Mouse (Mus musculus): ENCODE results near the gene Ptdss2. TPM values are rescaled to one million over a fixed set of nuclear protein-coding genes. Genes with fewer than 3 reads are reported as not detected.

Ptdss2 gene
- polyA plus RNA-seq (2012; rRNA removed) = 57.7 and 58.1 TPM in 2 replicates

GRCm38 (mm10) chr7:141122245-141122644 is at the start of gene Ptdss2:
Gene Ptdss2, plus strand, starts transcription at chr7:141122382.

GRCm38 (mm10) chr7:141077841-141078240 is 44.3 kb upstream of the Ptdss2 start, which contains the start of gene Pkp3:
Gene Pkp3, plus strand, starts transcription at chr7:141078218.

GRCm38 (mm10) chr7:141099911-141100691 is 22.1 kb upstream of the Ptdss2 start, which contains the start of gene Sigirr:
Gene Sigirr, minus strand, starts transcription at chr7:141100572.

GRCm38 (mm10) chr7:141117636-141118035 is 4.5 kb upstream of the Ptdss2 start, which contains the start of gene Ano9:
Gene Ano9, minus strand, starts transcription at chr7:141117806.

GRCm38 (mm10) chr7:141172116-141173006 is 50.2 kb downstream of the Ptdss2 start, which contains the start of gene Rnh1:
Gene Rnh1, minus strand, starts transcription at chr7:141172857.

GRCm38 (mm10) chr7:141193948-141194347 is 71.8 kb downstream of the Ptdss2 start, which contains the start of the genes Hras and Lrrc56:
Gene Hras, minus strand, starts transcription at chr7:141194005.
Gene Lrrc56, plus strand, starts transcription at chr7:141194157.

Other genes starting within 250 kb of the Ptdss2 start
- gene Psmd13, start 240.4 kb upstream of the Ptdss2 start, polyA plus RNA-seq (2012; rRNA removed) = 140 and 147 TPM in 2 replicates
- 57.5 and 62.3 TPM in 2 replicates for gene Sirt3, start 240.1 kb upstream of the Ptdss2 start, polyA plus RNA-seq (2012; rRNA removed)
- 3.9 TPM in 1 of 2 replicates, not detected in the other for gene Cox8b, start 221.9 kb upstream of the Ptdss2 start, polyA plus RNA-seq (2012; rRNA removed)
- gene Nlrp6, start 201.5 kb upstream of the Ptdss2 start, polyA plus RNA-seq (2012; rRNA removed) = 0.59 and 0.66 TPM in 2 replicates
- 9.8 and 11.2 TPM in 2 replicates for gene Pgghg, start 181.0 kb upstream of the Ptdss2 start, polyA plus RNA-seq (2012; rRNA removed)
- gene Ifitm5, start 172.1 kb upstream of the Ptdss2 start, polyA plus RNA-seq (2012; rRNA removed) = 0.48 and 7.3 TPM in 2 replicates
- 0.21 TPM in 1 of 2 replicates, not detected in the other for gene Gm45717, start 166.4 kb upstream of the Ptdss2 start, polyA plus RNA-seq (2012; rRNA removed)
- gene Ifitm2, start 166.4 kb upstream of the Ptdss2 start, polyA plus RNA-seq (2012; rRNA removed) = 139 and 160 TPM in 2 replicates
- 33.6 and 57.6 TPM in 2 replicates for gene Ifitm1, start 155.2 kb upstream of the Ptdss2 start, polyA plus RNA-seq (2012; rRNA removed)
- gene Ifitm3, start 111.6 kb upstream of the Ptdss2 start, polyA plus RNA-seq (2012; rRNA removed) = 43.6 and 46.5 TPM in 2 replicates
- 0.56 and 0.82 TPM in 2 replicates for gene Ifitm6, start 104.5 kb upstream of the Ptdss2 start, polyA plus RNA-seq (2012; rRNA removed)
- gene Gm17387, start 93.3 kb upstream of the Ptdss2 start, polyA plus RNA-seq (2012; rRNA removed) = not detected in 2 replicates
- gene B4galnt4, start 61.3 kb upstream of the Ptdss2 start, polyA plus RNA-seq (2012; rRNA removed) = 186 and 189 TPM in 2 replicates
- 0.04 and 1.6 TPM in 2 replicates for gene Pkp3, start 44.2 kb upstream of the Ptdss2 start, polyA plus RNA-seq (2012; rRNA removed)
- 2.3 and 2.5 TPM in 2 replicates for gene Sigirr, start 21.8 kb upstream of the Ptdss2 start, polyA plus RNA-seq (2012; rRNA removed)
- gene Ano9, start 4.6 kb upstream of the Ptdss2 start, polyA plus RNA-seq (2012; rRNA removed) = 0.92 and 1.00 TPM in 2 replicates
- 31.5 and 34.6 TPM in 2 replicates for gene Rnh1, start 50.5 kb downstream of the Ptdss2 start, polyA plus RNA-seq (2012; rRNA removed)
- 203 and 213 TPM in 2 replicates for gene Hras, start 71.6 kb downstream of the Ptdss2 start, polyA plus RNA-seq (2012; rRNA removed)
- gene Lrrc56, start 71.8 kb downstream of the Ptdss2 start, polyA plus RNA-seq (2012; rRNA removed) = 14.1 and 14.9 TPM in 2 replicates
- 0.92 and 0.97 TPM in 2 replicates for gene Lmntd2, start 91.7 kb downstream of the Ptdss2 start, polyA plus RNA-seq (2012; rRNA removed)
- 20.3 and 23.3 TPM in 2 replicates for gene Rassf7, start 93.5 kb downstream of the Ptdss2 start, polyA plus RNA-seq (2012; rRNA removed)
- gene Phrf1, start 106.4 kb downstream of the Ptdss2 start, polyA plus RNA-seq (2012; rRNA removed) = 24.7 and 26.9 TPM in 2 replicates
- gene Irf7, start 144.1 kb downstream of the Ptdss2 start, polyA plus RNA-seq (2012; rRNA removed) = 4.2 and 6.9 TPM in 2 replicates
- 0.04 and 0.08 TPM in 2 replicates for gene Cdhr5, start 154.4 kb downstream of the Ptdss2 start, polyA plus RNA-seq (2012; rRNA removed)
- 1.5 and 2.2 TPM in 2 replicates for gene Sct, start 156.8 kb downstream of the Ptdss2 start, polyA plus RNA-seq (2012; rRNA removed)
- gene Drd4, start 169.6 kb downstream of the Ptdss2 start, polyA plus RNA-seq (2012; rRNA removed) = 0.66 and 0.71 TPM in 2 replicates
- 67.1 and 68.9 TPM in 2 replicates for gene Deaf1, start 205.3 kb downstream of the Ptdss2 start, polyA plus RNA-seq (2012; rRNA removed)
- 53.0 TPM in 2 replicates for gene Tmem80, start 205.4 kb downstream of the Ptdss2 start, polyA plus RNA-seq (2012; rRNA removed)
- gene Eps8l2, start 216.5 kb downstream of the Ptdss2 start, polyA plus RNA-seq (2012; rRNA removed) = 1.3 and 3.0 TPM in 2 replicates

Measured in central nervous system, embryonic 18 days (tissue).